Mouse (Mus musculus) cerebellum, adult 8-10 months (tissue): Measurements from ENCODE around the gene Rab31.

Source experiments
- DNase-seq: peaks from one replicate; pipeline ENCODE4 v3.0.0; 2022

Rab31 gene

GRCm38 (mm10) chr17:65737175-65737574, 35.4 kb downstream of the Rab31 start:
- DNase-seq, result no peak

- no peak for DNase-seq
Observed at GRCm38 (mm10) chr17:65735088-65735487, 37.5 kb downstream of the Rab31 start.

- no peak for DNase-seq
Observed at GRCm38 (mm10) chr17:65732666-65733065, 39.9 kb downstream of the Rab31 start.

- no peak for DNase-seq
Observed at GRCm38 (mm10) chr17:65731710-65732109, 40.8 kb downstream of the Rab31 start.

GRCm38 (mm10) chr17:65729945-65730741, 42.4 kb downstream of the Rab31 start:
- DNase-seq, result no peak

- no peak for DNase-seq
Observed at GRCm38 (mm10) chr17:65726755-65727154, 45.8 kb downstream of the Rab31 start.

GRCm38 (mm10) chr17:65726274-65726673, 46.3 kb downstream of the Rab31 start:
- no peak for DNase-seq

GRCm38 (mm10) chr17:65725814-65726213, 46.7 kb downstream of the Rab31 start:
- no peak for DNase-seq

GRCm38 (mm10) chr17:65725381-65725780, 47.2 kb downstream of the Rab31 start:
- no peak for DNase-seq

GRCm38 (mm10) chr17:65724254-65724653, 48.3 kb downstream of the Rab31 start:
- DNase-seq, result no peak

GRCm38 (mm10) chr17:65723633-65724032, 48.9 kb downstream of the Rab31 start:
- DNase-seq, result no peak

- DNase-seq, result no peak
Observed at GRCm38 (mm10) chr17:65721330-65721729, 51.2 kb downstream of the Rab31 start.

GRCm38 (mm10) chr17:65719826-65720225, 52.7 kb downstream of the Rab31 start:
- DNase-seq, result no peak

- DNase-seq, result no peak
Observed at GRCm38 (mm10) chr17:65718578-65718977, 54.0 kb downstream of the Rab31 start.

GRCm38 (mm10) chr17:65717658-65718199, 54.8 kb downstream of the Rab31 start:
- no peak for DNase-seq

- DNase-seq, result no peak
Observed at GRCm38 (mm10) chr17:65714060-65714459, 58.5 kb downstream of the Rab31 start.

- peak; percentile 59 for DNase-seq
Observed at GRCm38 (mm10) chr17:65712861-65713535, 59.6 kb downstream of the Rab31 start.

- DNase-seq, result no peak
Observed at GRCm38 (mm10) chr17:65711779-65712178, 60.8 kb downstream of the Rab31 start.

GRCm38 (mm10) chr17:65710576-65710975, 62.0 kb downstream of the Rab31 start:
- DNase-seq, result no peak

GRCm38 (mm10) chr17:65706220-65706619, 66.3 kb downstream of the Rab31 start:
- DNase-seq, result peak; percentile 51

- DNase-seq, result no peak
Observed at GRCm38 (mm10) chr17:65703527-65704391, 68.8 kb downstream of the Rab31 start.

- DNase-seq, result peak; percentile 39
Observed at GRCm38 (mm10) chr17:65701797-65702566, 70.6 kb downstream of the Rab31 start.
